Mouse (Mus musculus) telencephalon, adult 2 months (tissue): ENCODE measurements around the gene Anapc4.
A peak's percentile ranks its signal among the peaks of the same experiment; 100 is the strongest.

Experiments used
- DNase-seq: peaks from one replicate; pipeline ENCODE4 v3.0.0-alpha.2; 2011; ENCODE audit warnings: low read depth, low spot score

Gene Anapc4

GRCm38 (mm10) chr5:52868918-52869703 lies 35.3 kb downstream of the Anapc4 start:
- no peak for DNase-seq

GRCm38 (mm10) chr5:52871461-52871860 lies 37.6 kb downstream of the Anapc4 start:
- DNase-seq, result no peak

- DNase-seq, result no peak
These were observed 38.2 kb downstream of the Anapc4 start for GRCm38 (mm10) chr5:52871986-52872385.

GRCm38 (mm10) chr5:52878847-52879246 lies 45.0 kb downstream of the Anapc4 start:
- DNase-seq, result peak; percentile 50

GRCm38 (mm10) chr5:52879926-52880325 lies 46.1 kb downstream of the Anapc4 start:
- DNase-seq, result no peak

GRCm38 (mm10) chr5:52882446-52882845 lies 48.6 kb downstream of the Anapc4 start:
- DNase-seq, result no peak

- DNase-seq, result no peak
These were observed 53.3 kb downstream of the Anapc4 start for GRCm38 (mm10) chr5:52887085-52887484.

- no peak for DNase-seq
These were observed 56.1 kb downstream of the Anapc4 start for GRCm38 (mm10) chr5:52889919-52890318.

GRCm38 (mm10) chr5:52891949-52892835 lies 58.4 kb downstream of the Anapc4 start:
- no peak for DNase-seq

- DNase-seq, result no peak
These were observed 60.1 kb downstream of the Anapc4 start for GRCm38 (mm10) chr5:52893938-52894337.

GRCm38 (mm10) chr5:52904246-52904645 lies 70.4 kb downstream of the Anapc4 start:
- DNase-seq, result no peak

- DNase-seq, result no peak
These were observed 70.9 kb downstream of the Anapc4 start for GRCm38 (mm10) chr5:52904671-52905070.

GRCm38 (mm10) chr5:52908246-52908645 lies 74.4 kb downstream of the Anapc4 start:
- DNase-seq, result peak; percentile 28

GRCm38 (mm10) chr5:52910159-52910591 lies 76.4 kb downstream of the Anapc4 start:
- peak; percentile 43 for DNase-seq

- no peak for DNase-seq
These were observed 77.6 kb downstream of the Anapc4 start for GRCm38 (mm10) chr5:52911286-52911870.

- DNase-seq, result no peak
These were observed 79.9 kb downstream of the Anapc4 start for GRCm38 (mm10) chr5:52913711-52914110.

GRCm38 (mm10) chr5:52916186-52916585 lies 82.4 kb downstream of the Anapc4 start:
- no peak for DNase-seq
